Mouse (Mus musculus): ENCODE measurements around the gene Brap. TPM values are rescaled to one million over a fixed set of nuclear protein-coding genes. Genes with fewer than 3 reads are reported as not detected.
"Not testable (repeated sequence)": the region's sequence is repeated elsewhere in the genome, so short reads cannot be mapped to it uniquely, and the experiment has no call there.

Brap gene
- total and polyA plus RNA-seq, 3 experiments, result 40.3 to 176 (median 42.4) TPM

DNA sequence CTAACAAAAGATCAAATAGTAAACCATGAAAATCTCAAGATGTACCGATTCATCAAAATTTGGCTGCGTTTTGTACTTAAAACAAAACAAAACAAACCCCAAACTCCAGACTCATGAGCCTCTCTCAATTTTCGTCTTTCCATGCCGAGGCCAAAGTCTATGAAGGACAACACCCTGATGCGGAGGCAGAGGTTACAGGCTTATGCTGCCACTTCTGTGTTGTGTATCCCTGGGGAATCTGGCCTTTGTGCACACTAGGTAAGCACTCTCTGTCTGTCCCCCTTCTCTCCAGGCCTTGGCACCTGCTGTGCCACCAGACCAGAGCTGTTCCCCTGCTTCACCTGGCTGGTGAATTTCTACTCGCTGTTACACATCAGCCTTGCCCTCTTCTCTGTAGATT, 2.7 kb upstream of the Brap start:
- not testable (repeated sequence) for H3K9ac ChIP-seq (ENCODE audit: control insufficient read depth, low read depth, low read length, poor library complexity, severe bottlenecking); H3K4me1 ChIP-seq (ENCODE audit: control insufficient read depth in 1 of 2, insufficient read depth in 2 of 2, low read length in 2 of 2); DNase-seq (ENCODE audit: low read depth, low spot score)

GRCm38 (mm10) chr5:121660897-121661254, 513 bp downstream of the Brap start:
- peak; percentile 47 for DNase-seq (ENCODE audit: low read depth, low spot score)
- Histone ChIP-seq H3K36me3 (ENCODE audit: control insufficient read depth in 1 of 2, insufficient read depth in 2 of 2, low read length in 2 of 2) (peaks cover 6 to 13% of the 10 kb centered on the region in 2 experiments), H3K27ac (ENCODE audit: control insufficient read depth, low read depth, low read length) (peak overlapping the region; percentile 22)

More for the DNA sequence above, 2.7 kb upstream of the Brap start:
- H3K27me3 ChIP-seq (ENCODE audit: control insufficient read depth in 1 of 2, insufficient read depth in 2 of 2, low read length in 2 of 2); H3K4me3 ChIP-seq (ENCODE audit: control insufficient read depth in 1 of 2, insufficient read depth in 1 of 2, low read depth in 2 of 2, low read length in 2 of 2); H3K9me3 ChIP-seq (replicated peaks; ENCODE audit: insufficient read depth, low read length); H3K27ac ChIP-seq (ENCODE audit: control insufficient read depth, low read depth, low read length): not testable (repeated sequence)
- peaks cover 17% of the 10 kb centered on the region for H3K79me2 ChIP-seq (ENCODE audit: control insufficient read depth, insufficient read depth, low read length, poor library complexity)
- peaks cover 0 to 13% of the 10 kb centered on the region in 2 experiments; a peak in 2 of 4 replicates for H3K36me3 ChIP-seq (ENCODE audit: control insufficient read depth in 1 of 2, insufficient read depth in 2 of 2, low read length in 2 of 2)

DNA sequence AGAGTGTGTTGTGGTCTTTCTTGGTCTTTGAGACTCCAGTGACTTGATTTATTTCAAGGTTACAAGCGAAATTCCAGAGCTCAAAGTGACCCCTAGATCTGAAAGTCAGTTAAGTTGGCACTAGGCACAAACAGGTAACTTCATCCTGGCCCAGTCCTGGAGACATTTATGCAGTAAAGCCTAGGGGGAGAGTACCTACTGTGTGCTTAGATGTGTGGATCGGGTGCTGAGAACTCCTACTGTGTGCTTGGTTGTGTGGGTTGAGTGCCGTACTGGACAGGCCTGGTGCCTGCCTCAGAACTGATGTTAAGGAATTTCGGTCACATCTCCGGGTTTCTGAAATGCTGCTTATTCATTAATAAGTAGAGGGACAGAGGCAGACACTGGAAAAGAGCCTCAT, 1.1 kb downstream of the Brap start:
- peaks cover 17% of the 10 kb centered on the region for H3K79me2 ChIP-seq (ENCODE audit: control insufficient read depth, insufficient read depth, low read length, poor library complexity)
- H3K4me1 ChIP-seq (ENCODE audit: control insufficient read depth in 1 of 2, insufficient read depth in 2 of 2, low read length in 2 of 2), result peaks cover 0 to 9% of the 10 kb centered on the region in 2 experiments; a peak in 2 of 4 replicates
- TF ChIP-seq ZKSCAN1 (IDR thresholded peaks at IDR 0.05; ENCODE audit: low read depth, low read length) (peak; percentile 95), MAFK (IDR thresholded peaks at IDR 0.05; ENCODE audit: borderline replicate concordance, low read depth, low read length) (no peak), TBP (IDR thresholded peaks at IDR 0.05; ENCODE audit: low read depth, low read length) (no peak)
- peaks cover 7 to 13% of the 10 kb centered on the region in 2 experiments for H3K36me3 ChIP-seq (ENCODE audit: control insufficient read depth in 1 of 2, insufficient read depth in 2 of 2, low read length in 2 of 2)
- H3K9me3 ChIP-seq (replicated peaks; ENCODE audit: insufficient read depth, low read length), result no peaks in the 10 kb centered on the region
- DNase-seq (ENCODE audit: low read depth, low spot score), result no peak
- no peaks in the 10 kb centered on the region for H3K27me3 ChIP-seq (ENCODE audit: control insufficient read depth in 1 of 2, insufficient read depth in 2 of 2, low read length in 2 of 2)
- H3K9ac ChIP-seq (ENCODE audit: control insufficient read depth, low read depth, low read length, poor library complexity, severe bottlenecking), result peak overlapping the region; percentile 88
- H3K27ac ChIP-seq (ENCODE audit: control insufficient read depth, low read depth, low read length), result no peak overlapping the region
- peak overlapping the region; percentile 75 to 98; a peak in 3 of 4 replicates for H3K4me3 ChIP-seq (ENCODE audit: control insufficient read depth in 1 of 2, insufficient read depth in 1 of 2, low read depth in 2 of 2, low read length in 2 of 2)

More at GRCm38 (mm10) chr5:121660897-121661254, 513 bp downstream of the Brap start:
- peak overlapping the region; percentile 88 for H3K9ac ChIP-seq (ENCODE audit: control insufficient read depth, low read depth, low read length, poor library complexity, severe bottlenecking)
- TF ChIP-seq HCFC1 (IDR thresholded peaks at IDR 0.05; ENCODE audit: low read depth, low read length) (no peak), MAZ (IDR thresholded peaks at IDR 0.05; ENCODE audit: low read depth, low read length) (0 out of 2 replicates have a peak, but pooled peaks have one; percentile 4), TBP (IDR thresholded peaks at IDR 0.05; ENCODE audit: low read depth, low read length) (no peak)
- H3K4me1 ChIP-seq (ENCODE audit: control insufficient read depth in 1 of 2, insufficient read depth in 2 of 2, low read length in 2 of 2), result peaks cover 0 to 9% of the 10 kb centered on the region in 2 experiments; a peak in 2 of 4 replicates
- H3K9me3 ChIP-seq (replicated peaks; ENCODE audit: insufficient read depth, low read length), result no peaks in the 10 kb centered on the region
- H3K27me3 ChIP-seq (ENCODE audit: control insufficient read depth in 1 of 2, insufficient read depth in 2 of 2, low read length in 2 of 2), result no peaks in the 10 kb centered on the region
- peak overlapping the region; percentile 75 to 98 for H3K4me3 ChIP-seq (ENCODE audit: control insufficient read depth in 1 of 2, insufficient read depth in 1 of 2, low read depth in 2 of 2, low read length in 2 of 2)
- H3K79me2 ChIP-seq (ENCODE audit: control insufficient read depth, insufficient read depth, low read length, poor library complexity), result peaks cover 17% of the 10 kb centered on the region

DNA sequence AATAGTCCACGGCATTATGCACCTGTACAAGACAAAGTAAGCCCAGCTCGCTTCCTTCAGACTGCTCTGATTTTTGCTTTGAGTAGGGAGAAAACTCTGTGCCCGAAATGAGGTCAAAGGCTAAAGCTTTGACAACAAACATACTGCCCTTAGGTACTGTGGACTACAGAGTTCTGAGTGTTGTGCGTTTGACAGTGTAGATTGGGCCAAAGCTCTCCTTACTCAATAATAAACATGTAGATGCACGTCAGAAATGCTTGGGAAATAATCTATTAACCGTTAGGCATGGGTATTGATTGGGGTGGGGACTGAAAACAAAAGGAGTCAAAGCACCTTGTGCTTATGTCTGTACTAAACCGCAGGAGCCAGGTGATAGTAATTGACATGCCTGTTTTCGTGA, 3.1 kb downstream of the Brap start:
- DNase-seq (ENCODE audit: low read depth, low spot score), result no peak

More for the DNA sequence above, 3.1 kb downstream of the Brap start:
- TF ChIP-seq USF2 (IDR thresholded peaks at IDR 0.05; ENCODE audit: borderline replicate concordance in 1 of 2, insufficient read depth in 1 of 2, low read depth in 1 of 2, low read length in 2 of 2), result no peak
- no peak for TF ChIP-seq MAFK (IDR thresholded peaks at IDR 0.05; ENCODE audit: borderline replicate concordance, low read depth, low read length)
- TF ChIP-seq MAX (IDR thresholded peaks at IDR 0.05; ENCODE audit: low read length), result no peak
- TF ChIP-seq CTCF (IDR thresholded peaks at IDR 0.05 in 2 of 3, conservative IDR thresholded peaks at IDR 0.05 in 1 of 3; ENCODE audit: control insufficient read depth in 1 of 3, insufficient read depth in 1 of 3, low read depth in 2 of 3, low read length in 3 of 3, poor library complexity in 1 of 3, severe bottlenecking in 1 of 3), result no peak
- no peak for TF ChIP-seq POLR2A (IDR thresholded peaks at IDR 0.05; ENCODE audit: control insufficient read depth in 1 of 2, insufficient read depth in 1 of 2, low read depth in 1 of 2, low read length in 2 of 2, poor library complexity in 1 of 2)
- no peak for TF ChIP-seq GABPA (IDR thresholded peaks at IDR 0.05; ENCODE audit: low read depth, low read length)
- TF ChIP-seq MYB (IDR thresholded peaks at IDR 0.05; ENCODE audit: low read depth, low read length), result no peak
- TF ChIP-seq RCOR1 (IDR thresholded peaks at IDR 0.05; ENCODE audit: low read depth, low read length), result no peak
- no peak for TF ChIP-seq ZC3H11A (IDR thresholded peaks at IDR 0.05; ENCODE audit: low read depth, low read length)
- no peak for TF ChIP-seq CHD2 (IDR thresholded peaks at IDR 0.05; ENCODE audit: low read length)
- TF ChIP-seq ZNF384 (IDR thresholded peaks at IDR 0.05; ENCODE audit: low read depth, low read length), result no peak
- no peak for TF ChIP-seq ZMIZ1 (IDR thresholded peaks at IDR 0.05; ENCODE audit: low read depth, low read length)
- no peak for TF ChIP-seq RAD21 (IDR thresholded peaks at IDR 0.05; ENCODE audit: low read depth, low read length)
- TF ChIP-seq TBP (IDR thresholded peaks at IDR 0.05; ENCODE audit: low read depth, low read length), result no peak
- TF ChIP-seq MXI1 (IDR thresholded peaks at IDR 0.05; ENCODE audit: low read depth, low read length), result no peak
- TF ChIP-seq MEF2A (IDR thresholded peaks at IDR 0.05; ENCODE audit: extremely low read depth, insufficient replicate concordance, low read depth, low read length, poor library complexity, severe bottlenecking), result no peak
- TF ChIP-seq JUND (IDR thresholded peaks at IDR 0.05; ENCODE audit: low read depth, low read length), result no peak
- no peaks in the 10 kb centered on the region for H3K9me3 ChIP-seq (replicated peaks; ENCODE audit: insufficient read depth, low read length)
- H3K4me3 ChIP-seq (ENCODE audit: control insufficient read depth in 1 of 2, insufficient read depth in 1 of 2, low read depth in 2 of 2, low read length in 2 of 2), result no peak overlapping the region
- H3K27ac ChIP-seq (ENCODE audit: control insufficient read depth, low read depth, low read length), result no peak overlapping the region
- H3K4me1 ChIP-seq (ENCODE audit: control insufficient read depth in 1 of 2, insufficient read depth in 2 of 2, low read length in 2 of 2), result peaks cover 0 to 9% of the 10 kb centered on the region in 2 experiments; a peak in 2 of 4 replicates
- H3K79me2 ChIP-seq (ENCODE audit: control insufficient read depth, insufficient read depth, low read length, poor library complexity), result peaks cover 17% of the 10 kb centered on the region
- peaks cover 12 to 13% of the 10 kb centered on the region in 2 experiments for H3K36me3 ChIP-seq (ENCODE audit: control insufficient read depth in 1 of 2, insufficient read depth in 2 of 2, low read length in 2 of 2)
- H3K27me3 ChIP-seq (ENCODE audit: control insufficient read depth in 1 of 2, insufficient read depth in 2 of 2, low read length in 2 of 2), result no peaks in the 10 kb centered on the region
- H3K9ac ChIP-seq (ENCODE audit: control insufficient read depth, low read depth, low read length, poor library complexity, severe bottlenecking), result no peak overlapping the region

Measured in MEL (cell line).